Mouse (Mus musculus): ENCODE measurements around the gene Npas4.

- TF ChIP-seq CTCF (IDR thresholded peaks at IDR 0.05; ENCODE audit: low read depth): no peak
- TF ChIP-seq EP300 (IDR thresholded peaks at IDR 0.05; ENCODE audit: low read depth): no peak
Measured at GRCm38 (mm10) chr19:4945540-4945939, 44.6 kb downstream of the Npas4 start.
